Mouse (Mus musculus): ENCODE data around the gene Zfyve16. TPM values are rescaled to one million over a fixed set of nuclear protein-coding genes. Genes with fewer than 3 reads are reported as not detected.
A peak's percentile ranks its signal among the peaks of the same experiment; 100 is the strongest.

Zfyve16 gene
- 6.7 and 6.9 TPM in 2 replicates for total RNA-seq (2017)

GRCm38 (mm10) chr13:92530721-92531211 is at the start of gene Zfyve16:
TSS of gene Zfyve16 (minus strand) at chr13:92530868.
- peak; percentile 90 for ATAC-seq (replicated peaks; ENCODE audit: low read depth, poor library complexity, severe bottlenecking)

- no peak for ATAC-seq (replicated peaks; ENCODE audit: low read depth, poor library complexity, severe bottlenecking)
Observed at GRCm38 (mm10) chr13:92578210-92578609, 47.5 kb upstream of the Zfyve16 start.

- peak; percentile 50 for ATAC-seq (replicated peaks; ENCODE audit: low read depth, poor library complexity, severe bottlenecking)
Observed at GRCm38 (mm10) chr13:92576688-92577087, 46.0 kb upstream of the Zfyve16 start.

GRCm38 (mm10) chr13:92576072-92576471 is 45.4 kb upstream of the Zfyve16 start, which contains the start of gene Spz1:
TSS of gene Spz1 (minus strand) at chr13:92576172.
- ATAC-seq (replicated peaks; ENCODE audit: low read depth, poor library complexity, severe bottlenecking), result peak; percentile 12

GRCm38 (mm10) chr13:92559429-92559828 is 28.8 kb upstream of the Zfyve16 start:
- no peak for ATAC-seq (replicated peaks; ENCODE audit: low read depth, poor library complexity, severe bottlenecking)

- ATAC-seq (replicated peaks; ENCODE audit: low read depth, poor library complexity, severe bottlenecking), result no peak
Observed at GRCm38 (mm10) chr13:92557229-92557628, 26.6 kb upstream of the Zfyve16 start.

- ATAC-seq (replicated peaks; ENCODE audit: low read depth, poor library complexity, severe bottlenecking), result no peak
Observed at GRCm38 (mm10) chr13:92556458-92557126, 25.9 kb upstream of the Zfyve16 start.

- no peak for ATAC-seq (replicated peaks; ENCODE audit: low read depth, poor library complexity, severe bottlenecking)
Observed at GRCm38 (mm10) chr13:92547093-92547492, 16.4 kb upstream of the Zfyve16 start.

- ATAC-seq (replicated peaks; ENCODE audit: low read depth, poor library complexity, severe bottlenecking), result no peak
Observed at GRCm38 (mm10) chr13:92540997-92541396, 10.3 kb upstream of the Zfyve16 start.

- ATAC-seq (replicated peaks; ENCODE audit: low read depth, poor library complexity, severe bottlenecking), result no peak
Observed at GRCm38 (mm10) chr13:92539126-92539525, 8.5 kb upstream of the Zfyve16 start.

- ATAC-seq (replicated peaks; ENCODE audit: low read depth, poor library complexity, severe bottlenecking), result no peak
Observed at GRCm38 (mm10) chr13:92533801-92534200, 3.1 kb upstream of the Zfyve16 start.

GRCm38 (mm10) chr13:92532216-92532615 is 1.5 kb upstream of the Zfyve16 start:
- no peak for ATAC-seq (replicated peaks; ENCODE audit: low read depth, poor library complexity, severe bottlenecking)

- ATAC-seq (replicated peaks; ENCODE audit: low read depth, poor library complexity, severe bottlenecking), result no peak
Observed at GRCm38 (mm10) chr13:92531237-92531636, 569 bp upstream of the Zfyve16 start.

GRCm38 (mm10) chr13:92529828-92530720 is 594 bp downstream of the Zfyve16 start:
- no peak for ATAC-seq (replicated peaks; ENCODE audit: low read depth, poor library complexity, severe bottlenecking)

GRCm38 (mm10) chr13:92523178-92523813 is 7.4 kb downstream of the Zfyve16 start:
- no peak for ATAC-seq (replicated peaks; ENCODE audit: low read depth, poor library complexity, severe bottlenecking)

GRCm38 (mm10) chr13:92504871-92505270 is 25.8 kb downstream of the Zfyve16 start:
- no peak for ATAC-seq (replicated peaks; ENCODE audit: low read depth, poor library complexity, severe bottlenecking)

GRCm38 (mm10) chr13:92491923-92492322 is 38.7 kb downstream of the Zfyve16 start:
- ATAC-seq (replicated peaks; ENCODE audit: low read depth, poor library complexity, severe bottlenecking), result no peak

- ATAC-seq (replicated peaks; ENCODE audit: low read depth, poor library complexity, severe bottlenecking), result no peak
Observed at GRCm38 (mm10) chr13:92490817-92491216, 39.9 kb downstream of the Zfyve16 start.

GRCm38 (mm10) chr13:92483852-92484463 is 46.7 kb downstream of the Zfyve16 start, which contains the start of gene Fam151b:
TSS of gene Fam151b (minus strand) at chr13:92484015.
- ATAC-seq (replicated peaks; ENCODE audit: low read depth, poor library complexity, severe bottlenecking), result peak; percentile 100

GRCm38 (mm10) chr13:92483348-92483747 is 47.3 kb downstream of the Zfyve16 start:
- ATAC-seq (replicated peaks; ENCODE audit: low read depth, poor library complexity, severe bottlenecking), result peak; percentile 51

Data from common myeloid progenitor, adult 5-6 weeks (primary cell).